Mouse (Mus musculus) forebrain, embryonic 14.5 days (tissue): Measurements from ENCODE around the gene Zbtb34. TPM values are rescaled to one million over a fixed set of nuclear protein-coding genes. Genes with fewer than 3 reads are reported as not detected.
A peak's percentile ranks its signal among the peaks of the same experiment; 100 is the strongest.

Experiments used
- ATAC-seq: fragments of 200-750 bp; cut with Nextera tagmentation; 2 replicates; pipeline ENCODE4 v1.8.0; 2017; ENCODE audit warnings: mild to moderate bottlenecking, moderate library complexity
- DNase-seq: peaks from one replicate; pipeline ENCODE4 v3.0.0-alpha.2; 2015; ENCODE audit warnings: low spot score
- H3K27ac ChIP-seq: fragments of 300-500 bp; sonication (generic); 2 replicates; pipeline ENCODE4 v1.5.1; 2014; ENCODE audit warnings: low read depth, mild to moderate bottlenecking, control low read depth, low read length, moderate library complexity
- H3K27me3 ChIP-seq: fragments of 300-500 bp; sonication (generic); replicated peaks from 2 replicates; pipeline ENCODE4 v1.6.1; 2014; ENCODE audit warnings: low read length, control low read depth, mixed read lengths; ENCODE audit not compliant: control insufficient read depth, insufficient read depth
- H3K36me3 ChIP-seq: fragments of 300-500 bp; sonication (generic); 2 replicates; pipeline ENCODE4 v1.6.1; 2014; ENCODE audit warnings: low read length, control low read depth; ENCODE audit not compliant: control insufficient read depth, insufficient read depth
- H3K4me1 ChIP-seq: fragments of 300-500 bp; sonication (generic); 2 replicates; pipeline ENCODE4 v1.6.1; 2014; ENCODE audit warnings: antibody characterized with exemption, low read length, control low read depth; ENCODE audit not compliant: control insufficient read depth, insufficient read depth
- H3K4me2 ChIP-seq: fragments of 300-500 bp; sonication (generic); 2 replicates; pipeline ENCODE4 v1.6.1; 2014; ENCODE audit warnings: mild to moderate bottlenecking, control low read depth, low read length
- H3K4me3 ChIP-seq: fragments of 300-500 bp; sonication (generic); 2 replicates; pipeline ENCODE4 v1.5.1; 2014; ENCODE audit warnings: low read depth, low read length, control low read depth
- H3K9ac ChIP-seq: fragments of 300-500 bp; sonication (generic); 2 replicates; pipeline ENCODE4 v1.6.1; 2014; ENCODE audit warnings: mild to moderate bottlenecking, low read length, control low read depth, moderate library complexity
- H3K9me3 ChIP-seq: fragments of 300-500 bp; sonication (generic); replicated peaks from 2 replicates; pipeline ENCODE4 v1.6.1; 2016; ENCODE audit warnings: low read length, control low read depth, mixed read lengths; ENCODE audit not compliant: control insufficient read depth
- WGBS: fragments of 180-500 bp; shearing (Covaris S2); extraction: QIAGEN DNeasy Blood & Tissue Kit; methylation state at CpG from one replicate; pipeline ENCODE4 v1.1.7; 2014; 5-methylcytosine and 5-hydroxymethylcytosine counted together
- polyA plus RNA-seq: library from polyadenylated mRNA; unstranded; fragments of >200 nt; fragmentation: Nextera tagmentation; extraction: Ambion mirVana; gene quantifications from 2 replicates; pipeline ENCODE4 v1.2.1, GENCODE M21; 2014

Zbtb34 gene
- polyA plus RNA-seq, 1 experiment from 2014 or later, result 5.1 TPM

DNA sequence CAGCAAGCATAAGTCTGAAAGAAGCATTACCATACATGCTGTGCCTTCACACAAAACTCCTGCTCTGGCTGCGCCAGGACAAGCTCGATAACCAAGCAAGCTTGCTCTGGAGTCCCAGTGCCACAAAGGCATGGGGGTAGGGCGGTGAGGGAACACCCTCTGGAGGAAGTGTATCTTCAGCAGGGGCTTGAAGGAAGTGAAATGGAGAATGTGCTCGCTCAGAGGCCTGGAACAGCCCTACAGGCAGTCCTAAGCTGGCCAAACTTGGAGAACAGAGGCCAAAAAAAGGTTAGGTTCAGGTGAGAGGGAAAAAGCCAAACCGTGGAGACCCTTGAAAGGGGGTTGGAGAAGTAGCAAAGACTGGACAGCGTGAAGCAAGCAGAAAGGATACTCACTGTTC, 1.8 kb downstream of the Zbtb34 start:
- H3K4me1 ChIP-seq, result peaks cover 13% of the 10 kb centered on the region
- no peaks in the 10 kb centered on the region for H3K9me3 ChIP-seq
- peaks cover 21% of the 10 kb centered on the region; the same call in 1 of the 2 replicates for H3K36me3 ChIP-seq
- no peak overlapping the region for H3K4me3 ChIP-seq
- ATAC-seq, result no peak
- DNase-seq, result no peak
- no peak overlapping the region; the same call in 1 of the 2 replicates for H3K27ac ChIP-seq
- no peaks in the 10 kb centered on the region for H3K27me3 ChIP-seq
- H3K4me2 ChIP-seq, result peak overlapping the region; percentile 93; the same call in 1 of the 2 replicates
- H3K9ac ChIP-seq, result peak overlapping the region; percentile 37; the same call in 1 of the 2 replicates
- WGBS, result 46% methylated on average over 6 of the region's 6 CpGs

DNA sequence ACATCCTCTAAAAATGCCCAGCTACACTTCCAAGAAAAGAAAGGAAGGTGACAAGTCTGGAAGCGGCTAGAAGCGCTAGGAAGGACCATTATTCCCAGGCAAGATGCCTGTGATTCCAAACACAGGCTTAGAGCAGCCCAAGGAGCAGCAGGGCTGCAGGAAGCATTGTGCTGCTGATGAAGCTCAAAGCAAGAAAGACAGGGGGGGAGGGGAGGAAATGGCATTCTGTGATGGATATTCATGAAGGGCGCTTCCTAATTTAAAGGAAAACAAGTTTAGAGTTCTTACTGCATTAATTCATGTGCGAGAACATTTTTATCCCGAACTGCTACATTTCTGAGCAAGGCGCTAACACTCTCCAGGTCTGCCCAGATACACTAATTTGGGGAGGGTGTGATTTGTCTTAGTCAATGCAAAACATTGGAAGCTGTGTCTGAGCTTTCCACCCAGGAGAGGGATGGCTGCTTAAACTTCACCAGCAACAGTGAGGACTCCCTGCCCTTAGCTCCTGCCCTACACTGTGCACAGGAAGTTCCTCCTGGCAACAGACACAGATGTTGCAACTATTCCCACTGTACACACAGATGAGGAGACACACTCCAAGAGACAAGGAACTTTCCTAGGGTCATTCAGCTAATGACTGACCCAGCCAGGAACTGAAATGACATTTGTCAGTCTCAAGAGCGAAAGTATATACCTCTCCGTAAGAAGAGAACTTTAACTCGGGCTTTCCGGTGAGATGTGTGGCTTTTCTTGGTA, 4.3 kb downstream of the Zbtb34 start:
- Histone ChIP-seq H3K9ac (no peak overlapping the region), H3K27ac (no peak overlapping the region)
- no peak for DNase-seq

DNA sequence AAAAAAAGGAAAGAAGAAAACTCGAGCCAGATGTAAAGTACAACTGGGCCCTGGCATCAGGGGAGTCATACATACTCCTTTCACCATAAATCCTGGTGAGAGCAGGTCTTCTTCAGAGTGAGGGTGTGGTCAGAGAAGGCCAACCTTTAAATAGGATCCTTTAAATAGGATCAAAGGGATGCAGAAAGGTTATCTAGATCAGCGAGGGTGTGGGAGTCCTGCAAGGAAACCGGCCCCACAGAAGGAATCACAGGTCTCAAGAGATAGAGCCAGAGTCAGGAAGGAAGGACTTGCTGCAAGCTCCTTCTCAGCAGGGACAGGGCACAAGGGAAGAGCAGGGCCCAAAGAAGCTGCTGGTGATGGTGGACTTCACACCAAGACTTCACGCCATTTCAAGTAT, 13.7 kb downstream of the Zbtb34 start:
- Histone ChIP-seq H3K9me3 (no peaks in the 10 kb centered on the region), H3K4me3 (no peak overlapping the region), H3K27ac (no peak overlapping the region), H3K27me3 (no peaks in the 10 kb centered on the region), H3K4me1 (no peaks in the 10 kb centered on the region), H3K9ac (no peak overlapping the region), H3K36me3 (peaks cover 22% of the 10 kb centered on the region), H3K4me2 (no peak overlapping the region)
- ATAC-seq (no peak), DNase-seq (no peak)
- WGBS, result 86% methylated on average over 4 of the region's 4 CpGs

More for the DNA sequence above, 4.3 kb downstream of the Zbtb34 start:
- Histone ChIP-seq H3K4me2 (no peak overlapping the region), H3K36me3 (peaks cover 31% of the 10 kb centered on the region), H3K4me1 (peaks cover 13% of the 10 kb centered on the region), H3K9me3 (no peaks in the 10 kb centered on the region), H3K4me3 (no peak overlapping the region), H3K27me3 (no peaks in the 10 kb centered on the region)
- WGBS, result 59% methylated on average over 10 of the region's 10 CpGs
- no peak for ATAC-seq

DNA sequence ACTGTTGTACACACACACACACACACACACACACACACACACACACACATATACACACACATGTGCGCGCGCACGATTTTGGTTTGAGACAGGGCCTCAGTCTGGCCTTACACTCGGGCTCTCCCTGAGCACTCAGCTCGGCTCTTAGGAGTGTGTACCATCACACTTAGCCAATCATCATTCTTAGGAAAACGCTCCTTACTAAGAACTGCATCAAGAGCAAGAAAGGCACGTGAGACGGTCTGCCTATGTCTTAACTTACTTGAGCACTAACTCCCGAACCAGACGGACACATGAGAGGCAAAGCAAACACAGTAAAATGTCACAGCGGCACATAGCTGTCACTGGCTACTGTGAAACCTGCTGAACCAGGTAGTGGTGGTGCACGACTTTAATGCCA, 17.1 kb downstream of the Zbtb34 start:
- no peak overlapping the region for H3K4me2 ChIP-seq
- no peaks in the 10 kb centered on the region for H3K4me1 ChIP-seq
- DNase-seq (no peak), ATAC-seq (no peak)
- no peaks in the 10 kb centered on the region for H3K27me3 ChIP-seq
- H3K9me3 ChIP-seq, result no peaks in the 10 kb centered on the region
- H3K9ac ChIP-seq, result no peak overlapping the region
- WGBS, result 92% methylated on average over 13 of the region's 13 CpGs
- peaks cover 33% of the 10 kb centered on the region for H3K36me3 ChIP-seq
- no peak overlapping the region for H3K27ac ChIP-seq
- H3K4me3 ChIP-seq, result no peak overlapping the region

DNA sequence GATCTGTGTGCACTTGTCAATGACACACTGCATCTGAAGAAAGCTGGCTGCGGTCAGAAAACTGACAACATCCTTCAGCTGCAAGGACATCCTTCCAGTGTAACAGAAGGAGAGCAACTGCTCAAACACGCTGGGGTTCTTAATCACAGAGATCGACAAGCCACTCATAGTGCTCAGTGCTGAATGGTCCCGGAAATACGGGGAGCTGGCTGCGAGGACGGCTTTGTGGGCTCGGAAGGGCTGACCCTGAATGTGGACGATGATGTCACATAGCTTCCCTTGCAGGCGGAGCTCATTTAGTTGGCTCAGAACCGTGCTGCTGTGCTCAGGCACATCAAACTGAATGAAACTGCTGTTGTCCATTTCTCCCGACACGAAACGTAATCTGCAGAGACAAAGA, 19.0 kb downstream of the Zbtb34 start:
- Histone ChIP-seq H3K4me1 (no peaks in the 10 kb centered on the region), H3K36me3 (peaks cover 39% of the 10 kb centered on the region), H3K27ac (no peak overlapping the region), H3K4me3 (no peak overlapping the region), H3K4me2 (no peak overlapping the region), H3K9me3 (no peaks in the 10 kb centered on the region), H3K9ac (no peak overlapping the region), H3K27me3 (no peaks in the 10 kb centered on the region)
- 79% methylated on average over 14 of the region's 14 CpGs for WGBS
- DNase-seq (no peak), ATAC-seq (no peak)

DNA sequence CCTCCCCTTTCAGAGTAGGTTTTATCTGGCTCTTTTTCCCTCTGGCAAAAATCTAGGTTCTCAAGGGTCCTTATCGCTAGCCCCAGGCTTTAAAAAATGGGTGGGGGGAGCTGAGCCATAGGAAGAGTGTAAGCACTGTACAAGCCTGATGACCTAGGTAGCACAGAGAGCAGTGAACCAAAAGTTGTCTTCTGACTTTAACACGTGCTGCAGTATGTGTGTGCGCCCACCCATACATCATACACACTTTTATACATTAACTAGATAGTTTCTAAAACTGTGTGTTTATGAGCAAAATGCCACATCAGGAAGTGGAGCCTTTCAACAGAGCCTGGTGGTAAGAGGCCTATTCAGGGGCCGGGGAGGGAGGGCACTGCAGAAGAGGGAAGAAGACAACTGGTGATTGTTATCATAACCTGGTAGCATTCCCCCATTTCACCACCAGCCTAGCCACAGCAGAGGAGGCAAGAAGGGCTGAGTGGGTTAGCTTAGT, 27.6 kb downstream of the Zbtb34 start:
- no peak overlapping the region for H3K27ac ChIP-seq
- H3K27me3 ChIP-seq, result no peaks in the 10 kb centered on the region
- H3K9ac ChIP-seq, result no peak overlapping the region
- no peak overlapping the region for H3K4me3 ChIP-seq
- ATAC-seq (no peak), DNase-seq (no peak)
- H3K36me3 ChIP-seq, result 0 out of 2 replicates have a peak, but pooled peaks cover 3% of the 10 kb centered on the region
- no peaks in the 10 kb centered on the region for H3K9me3 ChIP-seq
- no peak overlapping the region for H3K4me2 ChIP-seq
- WGBS, result 92% methylated on average over 4 of the region's 4 CpGs
- no peaks in the 10 kb centered on the region for H3K4me1 ChIP-seq

DNA sequence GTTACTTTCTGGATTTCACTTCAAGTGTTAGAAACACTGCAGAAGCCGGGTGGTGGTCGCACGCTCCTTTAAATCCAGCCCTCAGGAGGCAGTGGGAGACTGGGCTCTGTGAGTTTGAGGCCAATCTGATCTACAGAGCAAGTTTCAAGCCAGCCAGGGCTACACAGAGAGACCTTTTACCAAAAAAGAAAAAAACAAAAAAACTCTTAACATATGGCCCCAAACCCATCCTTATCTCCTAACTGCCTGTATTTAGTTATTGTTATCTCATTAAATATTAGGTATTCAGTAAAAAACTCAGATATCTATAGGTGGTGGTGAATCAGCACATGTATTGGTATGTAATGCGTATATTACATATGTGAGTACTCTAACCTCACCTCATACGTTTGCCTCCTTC, 28.5 kb downstream of the Zbtb34 start:
- H3K4me1 ChIP-seq, result no peaks in the 10 kb centered on the region
- no peaks in the 10 kb centered on the region for H3K36me3 ChIP-seq
- no peak overlapping the region for H3K27ac ChIP-seq
- no peaks in the 10 kb centered on the region for H3K9me3 ChIP-seq
- 68% methylated on average over 5 of the region's 5 CpGs for WGBS
- ATAC-seq (no peak), DNase-seq (no peak)
- no peaks in the 10 kb centered on the region for H3K27me3 ChIP-seq
- H3K4me2 ChIP-seq, result no peak overlapping the region
- no peak overlapping the region for H3K9ac ChIP-seq
- H3K4me3 ChIP-seq, result no peak overlapping the region

DNA sequence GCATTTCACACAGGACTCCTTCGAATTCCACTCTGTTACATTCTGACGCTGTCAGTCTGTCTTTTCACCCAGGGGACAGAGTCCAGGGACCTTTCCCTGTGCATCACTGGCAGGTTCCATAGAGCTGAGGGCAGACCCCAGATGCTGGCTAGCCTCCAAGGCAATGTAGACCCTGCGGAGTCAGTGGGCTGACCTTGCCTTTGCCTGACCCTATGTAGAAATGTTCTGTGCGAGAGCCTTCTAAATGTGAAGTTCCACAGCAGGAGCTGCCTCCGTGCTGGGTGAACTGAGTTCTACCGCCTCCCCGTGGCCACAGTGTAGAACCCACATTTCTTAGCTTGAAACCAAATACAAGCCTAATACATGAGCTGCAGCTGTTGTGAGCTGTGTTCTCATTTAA, 28.9 kb downstream of the Zbtb34 start:
- Histone ChIP-seq H3K9ac (no peak overlapping the region), H3K4me2 (no peak overlapping the region), H3K36me3 (no peaks in the 10 kb centered on the region), H3K27me3 (no peaks in the 10 kb centered on the region), H3K9me3 (no peaks in the 10 kb centered on the region), H3K27ac (no peak overlapping the region), H3K4me1 (no peaks in the 10 kb centered on the region), H3K4me3 (no peak overlapping the region)
- peak; percentile 79 for DNase-seq
- ATAC-seq, result no peak
- WGBS, result 29% methylated on average over 7 of the region's 7 CpGs

DNA sequence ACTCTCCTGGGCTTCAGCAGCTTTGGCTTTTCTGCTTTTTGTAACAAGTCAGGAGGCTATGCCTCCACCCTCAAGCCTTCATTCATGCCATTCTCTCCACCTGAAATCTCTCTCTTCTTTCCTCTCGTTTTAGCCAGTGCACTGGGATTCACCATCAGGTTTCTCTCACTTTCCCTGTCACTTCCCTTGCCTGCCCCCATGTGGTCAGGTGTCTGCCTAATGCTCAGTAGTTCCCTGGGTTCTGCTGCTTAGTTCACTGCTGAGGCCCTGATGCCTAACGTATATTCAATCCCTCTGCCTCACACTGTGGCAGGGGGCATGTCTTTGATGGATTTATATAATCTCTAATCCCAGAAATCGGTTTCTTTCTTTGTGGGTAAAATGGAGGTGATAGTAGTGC, 29.9 kb downstream of the Zbtb34 start:
- no peak overlapping the region for H3K27ac ChIP-seq
- H3K9ac ChIP-seq, result no peak overlapping the region
- no peak overlapping the region for H3K4me3 ChIP-seq
- H3K4me2 ChIP-seq, result no peak overlapping the region
- H3K36me3 ChIP-seq, result no peaks in the 10 kb centered on the region
- no peaks in the 10 kb centered on the region for H3K27me3 ChIP-seq
- H3K9me3 ChIP-seq, result no peaks in the 10 kb centered on the region
- ATAC-seq (no peak), DNase-seq (peak; percentile 33)
- no peaks in the 10 kb centered on the region for H3K4me1 ChIP-seq
- WGBS, result 29% methylated on average over 3 of the region's 3 CpGs
